Mouse (Mus musculus): ENCODE results near the gene Zfp775. TPM values are rescaled to one million over a fixed set of nuclear protein-coding genes. Genes with fewer than 3 reads are reported as not detected.

Zfp775 gene
- total RNA-seq, 1 experiment from 2014 or later, result 7.7 TPM

Other genes starting within 250 kb of the Zfp775 start
- 26.3 and 30.5 TPM in 2 replicates for gene Krba1, start 206.5 kb upstream of the Zfp775 start, total RNA-seq (2021)
- gene Zfp467, start 156.2 kb upstream of the Zfp775 start, total RNA-seq (2021), result 41.5 and 42.1 TPM in 2 replicates
- gene Sspo, start 153.8 kb upstream of the Zfp775 start, total RNA-seq (2021), result 2.6 TPM in 2 replicates
- gene Atp6v0e2, start 64.4 kb upstream of the Zfp775 start, total RNA-seq (2021), result 41.8 and 45.7 TPM in 2 replicates
- 26.1 and 28.7 TPM in 2 replicates for gene Lrrc61, start 47.3 kb upstream of the Zfp775 start, total RNA-seq (2021)
- 74.2 and 241 TPM in 2 replicates for gene Rarres2, start 29.3 kb upstream of the Zfp775 start, total RNA-seq (2021)
- gene Gm45021, start 12.5 kb upstream of the Zfp775 start, total RNA-seq (2021), result not detected in 2 replicates
- gene Repin1, start 8.2 kb upstream of the Zfp775 start, total RNA-seq (2021), result 42.8 TPM in 2 replicates
- gene Gm44965, start 8.1 kb upstream of the Zfp775 start, total RNA-seq (2021), result not detected in 2 replicates
- gene AI854703, start 24.7 kb downstream of the Zfp775 start, total RNA-seq (2021), result 1.8 and 3.1 TPM in 2 replicates
- gene Gimap8, start 45.2 kb downstream of the Zfp775 start, total RNA-seq (2021), result 12.1 and 20.4 TPM in 2 replicates
- gene Gimap9, start 74.1 kb downstream of the Zfp775 start, total RNA-seq (2021), result 6.5 and 12.1 TPM in 2 replicates
- gene Gimap4, start 82.5 kb downstream of the Zfp775 start, total RNA-seq (2021), result 54.8 and 62.2 TPM in 2 replicates
- 63.5 and 88.5 TPM in 2 replicates for gene Gimap6, start 106.2 kb downstream of the Zfp775 start, total RNA-seq (2021)
- 4.9 and 12.6 TPM in 2 replicates for gene Gm28053, start 116.5 kb downstream of the Zfp775 start, total RNA-seq (2021)
- 0.63 and 3.8 TPM in 2 replicates for gene Gimap7, start 116.6 kb downstream of the Zfp775 start, total RNA-seq (2021)
- 15.4 and 36.5 TPM in 2 replicates for gene Gimap1, start 137.0 kb downstream of the Zfp775 start, total RNA-seq (2021)
- 11.0 and 23.6 TPM in 2 replicates for gene Gimap5, start 144.1 kb downstream of the Zfp775 start, total RNA-seq (2021)
- 1.8 and 19.3 TPM in 2 replicates for gene Gimap3, start 168.8 kb downstream of the Zfp775 start, total RNA-seq (2021)
- gene Tmem176a, start 238.9 kb downstream of the Zfp775 start, total RNA-seq (2021), result 139 and 181 TPM in 2 replicates
- 293 and 324 TPM in 2 replicates for gene Tmem176b, start 239.4 kb downstream of the Zfp775 start, total RNA-seq (2021)

Measured in adrenal gland, postnatal 14 days (tissue).